Mouse (Mus musculus) CD4-positive helper T cell, adult 2 months (primary cell): Measurements from ENCODE around the gene Slc25a44.
"Not testable (repeated sequence)": the region's sequence is repeated elsewhere in the genome, so short reads cannot be mapped to it uniquely, and the experiment has no call there.

Experiments used
- DNase-seq: peaks from one replicate; pipeline ENCODE4 v3.0.0-alpha.2; 2012; ENCODE audit warnings: low read depth, missing footprints, low spot score

Slc25a44 gene

GRCm38 (mm10) chr3:88368511-88368910 is 56.4 kb downstream of the Slc25a44 start:
- not testable (repeated sequence) for DNase-seq

- not testable (repeated sequence) for DNase-seq
Measured at GRCm38 (mm10) chr3:88367517-88367916, 57.4 kb downstream of the Slc25a44 start.

DNA sequence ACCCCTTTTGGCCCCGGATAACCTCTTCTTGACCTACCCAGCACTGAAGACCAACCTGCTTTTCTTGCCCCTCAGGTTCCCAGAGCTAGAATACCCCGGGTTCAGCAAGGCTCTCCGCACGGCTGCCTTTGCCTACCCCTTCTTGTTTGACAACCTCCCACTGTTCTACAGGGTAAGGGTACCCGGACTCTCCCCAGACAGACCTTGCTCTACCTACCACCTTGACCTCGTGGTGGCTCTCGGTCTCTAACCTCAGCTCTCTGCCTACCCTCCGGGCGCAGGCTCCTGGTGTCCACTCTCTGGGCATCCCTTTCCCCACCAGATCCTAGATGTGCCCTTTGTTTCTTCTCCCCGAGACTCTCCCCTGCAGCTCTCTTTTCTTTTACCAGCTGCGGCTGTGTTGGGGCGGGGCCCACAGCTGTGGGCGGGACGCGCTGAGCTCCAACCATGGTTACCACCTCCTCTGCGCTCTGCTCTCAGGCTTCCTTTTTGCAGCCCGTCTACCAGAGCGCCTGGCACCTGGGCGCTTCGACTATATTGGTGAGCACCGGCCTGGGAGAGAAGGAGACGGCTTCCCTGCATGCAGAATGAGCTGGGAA is 58.0 kb downstream of the Slc25a44 start:
- DNase-seq, result peak; percentile 52

DNA sequence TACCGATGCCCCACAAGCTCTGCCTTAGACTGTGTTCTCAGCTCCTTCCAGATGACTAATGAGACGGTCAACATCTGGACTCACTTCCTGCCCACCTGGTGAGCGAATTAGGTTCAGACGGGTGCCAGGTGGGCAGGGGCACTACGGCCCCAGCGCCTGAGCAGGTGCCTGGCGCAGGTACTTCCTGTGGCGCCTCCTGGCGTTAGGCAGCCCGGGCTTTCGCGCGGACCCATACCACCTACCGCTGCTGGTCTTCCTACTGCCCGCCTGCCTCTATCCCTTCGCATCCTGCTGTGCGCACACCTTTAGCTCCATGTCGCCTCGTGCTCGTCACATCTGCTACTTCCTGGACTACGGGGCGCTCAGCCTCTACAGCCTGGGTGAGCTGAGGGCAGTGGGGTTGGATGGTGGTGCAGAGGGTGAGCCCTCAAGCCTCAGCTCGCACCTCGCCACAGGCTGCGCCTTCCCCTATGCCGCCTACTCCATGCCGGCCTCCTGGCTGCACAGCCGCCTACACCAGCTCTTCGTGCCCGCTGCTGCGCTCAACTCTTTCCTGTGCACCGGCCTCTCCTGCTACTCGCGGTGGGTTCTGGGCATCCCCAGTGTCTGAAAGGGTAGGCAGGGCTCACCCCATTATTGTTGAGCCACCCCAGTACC is 59.1 kb downstream of the Slc25a44 start:
- no peak for DNase-seq

DNA sequence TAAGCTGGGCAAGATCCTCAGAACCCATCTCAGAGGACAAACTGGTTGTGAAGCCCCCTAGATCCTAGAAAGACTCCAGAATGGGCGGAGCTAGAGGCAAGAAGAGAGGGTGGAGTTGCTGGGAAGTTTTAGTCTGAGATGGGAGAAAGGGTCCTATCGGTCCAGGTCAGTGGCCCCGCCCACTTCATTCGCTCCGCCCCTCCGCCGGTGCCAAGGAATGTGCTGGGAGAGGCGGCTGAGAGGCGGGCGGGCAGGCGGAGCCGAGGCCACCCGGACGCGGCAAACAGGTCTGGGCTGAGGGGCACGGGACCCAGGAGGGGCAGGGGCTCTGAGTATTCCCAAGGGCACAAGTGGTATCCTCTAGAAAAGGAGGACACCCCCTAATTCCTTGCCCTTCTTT is 60.6 kb downstream of the Slc25a44 start, which contains the start of gene Paqr6:
Gene Paqr6, plus strand, starts transcription at position 248 of the 400 bp plus-strand sequence.
- no peak for DNase-seq

- DNase-seq, result no peak
Measured at GRCm38 (mm10) chr3:88363700-88364099, 61.2 kb downstream of the Slc25a44 start.

- no peak for DNase-seq
Measured at GRCm38 (mm10) chr3:88361612-88362313, 63.2 kb downstream of the Slc25a44 start.

DNA sequence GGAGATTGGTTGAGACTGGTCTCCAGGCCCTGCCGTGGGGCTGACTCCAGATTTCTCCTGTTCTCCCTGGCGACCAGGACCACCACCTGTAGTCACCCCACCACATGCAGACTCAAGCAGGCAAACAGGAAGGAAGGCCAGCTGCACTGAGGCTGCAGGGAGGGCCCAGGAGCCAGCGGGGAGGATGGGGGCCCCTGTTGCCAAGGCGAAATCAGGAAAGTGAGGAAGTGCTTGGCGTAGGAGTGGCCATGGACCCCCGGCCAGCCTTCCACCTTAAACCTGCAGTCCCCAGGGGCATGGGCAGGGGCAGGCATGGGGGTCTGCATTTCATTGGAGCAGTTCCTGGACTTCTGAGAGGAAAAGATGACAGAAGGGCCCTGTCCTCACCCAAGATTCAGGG is 63.8 kb downstream of the Slc25a44 start:
- no peak for DNase-seq
